Mouse (Mus musculus) liver, postnatal 0 days (tissue): ENCODE results near the gene Sf1.

Experiments used
- CTCF ChIP-seq: sonication (generic); IDR thresholded peaks from 2 replicates; pipeline ENCODE4 v1.5.1; 2016; ENCODE audit warnings: antibody characterized with exemption, low read depth
- EP300 ChIP-seq: IDR thresholded peaks from 2 replicates; pipeline ENCODE4 v1.6.1; 2016; ENCODE audit warnings: antibody characterized with exemption, low read depth, mild to moderate bottlenecking

GRCm38 (mm10) chr19:6401951-6402350 lies 38.5 kb downstream of the Sf1 start:
- no peak for TF ChIP-seq CTCF
- TF ChIP-seq EP300 = peak; percentile 63; the same call in 1 of the 2 replicates
